In genomic region chr4:11899979-11900624, GRCm38 (mm10) we compare ENCODE assay signal across 7 mouse cellular contexts.
DNase-seq lines count a peak whose midpoint lies in the region; ATAC-seq and TF ChIP-seq lines count a peak whose summit lies in the region.

No protein-coding gene starts in this region.

- DNase-seq in thymus, adult 2 months, result peak; percentile 20
- DNase-seq in thymus, adult 18-20 months, result no peak
- DNase-seq in embryonic facial prominence, embryonic 10.5 days (ENCODE audit: low spot score), result peak; percentile 53
- DNase-seq in induced T-regulatory cell, adult 2 months (ENCODE audit: low read depth), result peak; percentile 83
- no peak for DNase-seq in ovary, postnatal 14 days (ENCODE audit: low spot score)
- no peak for DNase-seq in layer of hippocampus, postnatal 14 days (ENCODE audit: low spot score in 2 of 2)

- no peak for TF ChIP-seq POLR2A in thymus, adult 2 months (IDR thresholded peaks at IDR 0.05; ENCODE audit: control insufficient read depth, extremely low read depth, insufficient read depth, low read length, poor library complexity)

- peak; percentile 83 for ATAC-seq in midbrain, embryonic 15.5 days (replicated peaks)

- no peak overlapping the region for H3K9ac ChIP-seq in midbrain, embryonic 15.5 days

- no peaks in the 10 kb centered on the region for H3K4me1 ChIP-seq in thymus, adult 2 months (replicated peaks; ENCODE audit: control insufficient read depth, insufficient read depth, low read length)
- H3K4me1 ChIP-seq in embryonic facial prominence, embryonic 10.5 days, result peaks cover 6% of the 10 kb centered on the region
- H3K4me1 ChIP-seq in midbrain, embryonic 15.5 days, result peaks cover 6% of the 10 kb centered on the region

- H3K4me3 ChIP-seq in thymus, adult 2 months (ENCODE audit: control insufficient read depth, insufficient read depth, low read length), result no peak overlapping the region
- peak overlapping the region; percentile 17; the same call in 1 of the 2 replicates for H3K4me3 ChIP-seq in embryonic facial prominence, embryonic 10.5 days
- no peak overlapping the region for H3K4me3 ChIP-seq in midbrain, embryonic 15.5 days

- no peak for TF ChIP-seq CTCF in thymus, adult 2 months (IDR thresholded peaks at IDR 0.05; ENCODE audit: borderline replicate concordance, control insufficient read depth, extremely low read depth, insufficient read depth, low read length, poor library complexity)

- WGBS in thymus, adult 2 months, result 4% methylated on average over 10 of the region's 10 CpGs
- 7% methylated on average over 10 of the region's 10 CpGs for WGBS in embryonic facial prominence, embryonic 10.5 days
- WGBS in midbrain, embryonic 15.5 days, result 17% methylated on average over 10 of the region's 10 CpGs

- H3K27ac ChIP-seq in thymus, adult 2 months (ENCODE audit: control insufficient read depth, insufficient read depth, low read length), result no peak overlapping the region
- H3K27ac ChIP-seq in embryonic facial prominence, embryonic 10.5 days (replicated peaks), result no peak overlapping the region
- H3K27ac ChIP-seq in midbrain, embryonic 15.5 days, result peak overlapping the region; percentile 62

- H3K9me3 ChIP-seq in embryonic facial prominence, embryonic 10.5 days, result no peaks in the 10 kb centered on the region
- H3K9me3 ChIP-seq in midbrain, embryonic 15.5 days, result no peaks in the 10 kb centered on the region

- no peaks in the 10 kb centered on the region for H3K36me3 ChIP-seq in thymus, adult 2 months (ENCODE audit: control insufficient read depth, insufficient read depth, low read length)
- H3K36me3 ChIP-seq in embryonic facial prominence, embryonic 10.5 days (replicated peaks), result no peaks in the 10 kb centered on the region
- H3K36me3 ChIP-seq in midbrain, embryonic 15.5 days (replicated peaks), result no peaks in the 10 kb centered on the region

- no peaks in the 10 kb centered on the region for H3K27me3 ChIP-seq in thymus, adult 2 months (ENCODE audit: control insufficient read depth, insufficient read depth, low read length)
- H3K27me3 ChIP-seq in embryonic facial prominence, embryonic 10.5 days (replicated peaks; ENCODE audit: low read depth, poor library complexity, severe bottlenecking), result no peaks in the 10 kb centered on the region
- no peaks in the 10 kb centered on the region for H3K27me3 ChIP-seq in midbrain, embryonic 15.5 days (replicated peaks)

- peak overlapping the region; percentile 24 for H3K4me2 ChIP-seq in midbrain, embryonic 15.5 days

Comparison
In these comparisons a context has a peak if more than half of its experiments do, and no peak if none do; other contexts are left out.
1. DNase-seq: peak in thymus, adult 2 months (single experiment), embryonic facial prominence, embryonic 10.5 days (single experiment) and induced T-regulatory cell, adult 2 months (single experiment); none in thymus, adult 18-20 months (0 of 2), ovary, postnatal 14 days (single experiment) and layer of hippocampus, postnatal 14 days (0 of 2).